Mouse (Mus musculus): ENCODE measurements at regions not wholly inside any gene's neighbourhood (a gene's known extent, or its start where the extent isn't known, plus 50 kb on each side); places are given as distances from the start of the nearest gene placed in this dataset.

GRCm38 (mm10) chr2:57597694-57598358 is 360.4 kb downstream of the Gpd2 start:
- peak; percentile 67 for DNase-seq
- intact Hi-C loops (cut with DNase I) = no loop called here

GRCm38 (mm10) chr2:57611599-57611998 is 374.2 kb downstream of the Gpd2 start:
- intact Hi-C loops (cut with DNase I) = no loop called here
- no peak for DNase-seq

- intact Hi-C loops (cut with DNase I) = no loop called here
- DNase-seq = peak; percentile 41
Observed at GRCm38 (mm10) chr2:57613243-57613642, 375.8 kb downstream of the Gpd2 start.

GRCm38 (mm10) chr2:57614587-57614991 is 377.2 kb downstream of the Gpd2 start:
- intact Hi-C loops (cut with DNase I) = no loop called here
- no peak for DNase-seq

GRCm38 (mm10) chr2:57616525-57617225 is 379.2 kb downstream of the Gpd2 start:
- intact Hi-C loops (cut with DNase I) = no loop called here
- no peak for DNase-seq

GRCm38 (mm10) chr2:57617258-57617657 is 379.8 kb downstream of the Gpd2 start:
- intact Hi-C loops (cut with DNase I) = no loop called here

GRCm38 (mm10) chr2:57644117-57644516 is 353.6 kb upstream of the Galnt5 start:
- DNase-seq = no peak
- intact Hi-C loops (cut with DNase I) = no loop called here

More at GRCm38 (mm10) chr2:57617258-57617657, 379.8 kb downstream of the Gpd2 start:
- no peak for DNase-seq

GRCm38 (mm10) chr2:57644541-57644940 is 353.1 kb upstream of the Galnt5 start:
- intact Hi-C loops (cut with DNase I) = no loop called here
- DNase-seq = no peak

GRCm38 (mm10) chr2:57649002-57649401 is 348.7 kb upstream of the Galnt5 start:
- no peak for DNase-seq
- intact Hi-C loops (cut with DNase I) = no loop called here

- no peak for DNase-seq
- intact Hi-C loops (cut with DNase I) = no loop called here
Observed at GRCm38 (mm10) chr2:57657409-57657808, 340.3 kb upstream of the Galnt5 start.

GRCm38 (mm10) chr2:57661838-57662237 is 335.8 kb upstream of the Galnt5 start:
- DNase-seq = no peak
- intact Hi-C loops (cut with DNase I) = no loop called here

GRCm38 (mm10) chr2:57672007-57672643 is 325.6 kb upstream of the Galnt5 start:
- intact Hi-C loops (cut with DNase I) = no loop called here
- peak; percentile 69 for DNase-seq

GRCm38 (mm10) chr2:57689877-57690276 is 307.8 kb upstream of the Galnt5 start:
- no peak for DNase-seq
- intact Hi-C loops (cut with DNase I) = loop anchor here (10.0 kb wide), 1 partner anchor 305 kb away; no protein-coding TSS in a partner anchor

GRCm38 (mm10) chr2:57696992-57697772 is 300.5 kb upstream of the Galnt5 start:
- DNase-seq = no peak
- intact Hi-C loops (cut with DNase I) = loop anchor here (5.0 to 10.0 kb wide), 2 partner anchors 312 to 575 kb away; partner anchors contain the start of gene Nr4a2

- intact Hi-C loops (cut with DNase I) = loop anchor here (2.0 to 10.0 kb wide), 3 partner anchors 314 to 1578 kb away; partner anchors contain the start of gene Nr4a2
Observed at GRCm38 (mm10) chr2:57698659-57699061, 299.0 kb upstream of the Galnt5 start.

GRCm38 (mm10) chr2:57699226-57699625 is 298.5 kb upstream of the Galnt5 start:
- no peak for DNase-seq
- intact Hi-C loops (cut with DNase I) = loop anchor here (2.0 to 10.0 kb wide), 3 partner anchors 314 to 1578 kb away; partner anchors contain the start of gene Nr4a2

More at GRCm38 (mm10) chr2:57698659-57699061, 299.0 kb upstream of the Galnt5 start:
- peak; percentile 62 for DNase-seq

- no peak for DNase-seq
- intact Hi-C loops (cut with DNase I) = no loop called here
Observed at GRCm38 (mm10) chr2:57716754-57717510, 280.8 kb upstream of the Galnt5 start.

Measured in left cerebral cortex, postnatal 4 days (tissue).